Mouse (Mus musculus) midbrain, embryonic 12.5 days (tissue): ENCODE measurements at regions not wholly inside any gene's neighbourhood (a gene's known extent, or its start where the extent isn't known, plus 50 kb on each side); places are given as distances from the start of the nearest gene placed in this dataset.

Experiments
- ATAC-seq: fragments of 200-750 bp; cut with Nextera tagmentation; 2 replicates; pipeline ENCODE4 v1.8.0; 2017; ENCODE audit warnings: low read depth, moderate TSS enrichment, moderate library complexity; ENCODE audit not compliant: low FRiP score
- H3K27ac ChIP-seq: fragments of 300-500 bp; sonication (generic); replicated peaks from 2 replicates; pipeline ENCODE4 v1.5.1; 2016; ENCODE audit warnings: mild to moderate bottlenecking
- H3K27me3 ChIP-seq: fragments of 300-500 bp; sonication (generic); 2 replicates; pipeline ENCODE4 v1.6.1; 2016; ENCODE audit warnings: mild to moderate bottlenecking
- H3K36me3 ChIP-seq: fragments of 300-500 bp; sonication (generic); 2 replicates; pipeline ENCODE4 v1.6.1; 2016
- H3K4me1 ChIP-seq: fragments of 300-500 bp; sonication (generic); 2 replicates; pipeline ENCODE4 v1.6.1; 2016
- H3K4me2 ChIP-seq: fragments of 300-500 bp; sonication (generic); replicated peaks from 2 replicates; pipeline ENCODE4 v1.6.1; 2016; ENCODE audit warnings: mild to moderate bottlenecking, moderate library complexity
- H3K4me3 ChIP-seq: fragments of 300-500 bp; sonication (generic); 2 replicates; pipeline ENCODE4 v1.5.1; 2016; ENCODE audit warnings: mild to moderate bottlenecking
- H3K9ac ChIP-seq: fragments of 300-500 bp; sonication (generic); replicated peaks from 2 replicates; pipeline ENCODE4 v1.6.1; 2016; ENCODE audit warnings: mild to moderate bottlenecking, moderate library complexity
- H3K9me3 ChIP-seq: fragments of 300-500 bp; sonication (generic); 2 replicates; pipeline ENCODE4 v1.6.1; 2016; ENCODE audit warnings: mild to moderate bottlenecking
- WGBS: fragments of 180-500 bp; shearing (Covaris S2); methylation state at CpG from one replicate; pipeline ENCODE4 v1.1.7; 2016; 5-methylcytosine and 5-hydroxymethylcytosine counted together

DNA sequence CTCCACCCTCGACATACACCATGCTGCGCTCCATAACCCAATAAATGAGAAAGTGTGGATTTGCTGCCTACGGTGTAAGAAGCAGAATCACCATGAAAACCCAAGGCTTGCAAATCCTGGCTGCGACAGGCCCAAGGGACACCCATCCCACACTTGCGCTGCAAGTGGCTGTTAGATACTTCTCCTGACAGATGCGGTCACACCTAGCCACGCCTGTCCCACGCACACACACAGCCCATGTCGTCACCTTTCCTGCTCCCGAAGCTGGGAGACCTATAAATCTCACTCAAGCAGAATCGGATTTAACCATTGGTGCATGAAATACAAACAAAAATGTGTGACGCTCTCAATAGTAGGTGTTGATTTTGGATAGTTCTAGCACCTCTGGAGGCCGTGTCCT is 145.8 kb downstream of the Irs2 start:
- Histone ChIP-seq H3K9me3 (no peaks in the 10 kb centered on the region), H3K27me3 (0 out of 2 replicates have a peak, but pooled peaks cover 9% of the 10 kb centered on the region), H3K4me1 (peaks cover 14% of the 10 kb centered on the region), H3K4me2 (no peak overlapping the region), H3K9ac (no peak overlapping the region), H3K4me3 (no peak overlapping the region), H3K36me3 (no peaks in the 10 kb centered on the region), H3K27ac (no peak overlapping the region)
- no peak for ATAC-seq
- 87% methylated on average over 13 of the region's 13 CpGs for WGBS

GRCm38 (mm10) chr8:10860810-10861209 is 147.4 kb downstream of the Irs2 start:
- Histone ChIP-seq H3K9ac (no peak overlapping the region), H3K4me3 (no peak overlapping the region), H3K4me1 (peaks cover 18% of the 10 kb centered on the region), H3K4me2 (no peak overlapping the region), H3K27me3 (0 out of 2 replicates have a peak, but pooled peaks cover 9% of the 10 kb centered on the region), H3K36me3 (no peaks in the 10 kb centered on the region), H3K27ac (no peak overlapping the region), H3K9me3 (no peaks in the 10 kb centered on the region)
- WGBS: 88% methylated on average over 4 of the region's 4 CpGs
- ATAC-seq: no peak

GRCm38 (mm10) chr8:10857874-10858273 is 150.4 kb downstream of the Irs2 start:
- Histone ChIP-seq H3K9ac (no peak overlapping the region), H3K4me3 (no peak overlapping the region), H3K27ac (no peak overlapping the region), H3K9me3 (no peaks in the 10 kb centered on the region), H3K36me3 (no peaks in the 10 kb centered on the region), H3K4me2 (no peak overlapping the region), H3K27me3 (0 out of 2 replicates have a peak, but pooled peaks cover 9% of the 10 kb centered on the region), H3K4me1 (peaks cover 8% of the 10 kb centered on the region; the same call in 1 of the 2 replicates)
- 93% methylated on average over 3 of the region's 3 CpGs for WGBS
- ATAC-seq: no peak

GRCm38 (mm10) chr8:10856996-10857720 is 151.1 kb downstream of the Irs2 start:
- H3K9me3 ChIP-seq: no peaks in the 10 kb centered on the region
- H3K9ac ChIP-seq: no peak overlapping the region
- H3K36me3 ChIP-seq: no peaks in the 10 kb centered on the region
- no peak overlapping the region for H3K4me3 ChIP-seq
- ATAC-seq: no peak
- peaks cover 9% of the 10 kb centered on the region; the same call in 1 of the 2 replicates for H3K27me3 ChIP-seq
- H3K4me2 ChIP-seq: no peak overlapping the region
- 42% methylated on average over 15 of the region's 15 CpGs for WGBS
- no peak overlapping the region for H3K27ac ChIP-seq
- peaks cover 8% of the 10 kb centered on the region; the same call in 1 of the 2 replicates for H3K4me1 ChIP-seq

DNA sequence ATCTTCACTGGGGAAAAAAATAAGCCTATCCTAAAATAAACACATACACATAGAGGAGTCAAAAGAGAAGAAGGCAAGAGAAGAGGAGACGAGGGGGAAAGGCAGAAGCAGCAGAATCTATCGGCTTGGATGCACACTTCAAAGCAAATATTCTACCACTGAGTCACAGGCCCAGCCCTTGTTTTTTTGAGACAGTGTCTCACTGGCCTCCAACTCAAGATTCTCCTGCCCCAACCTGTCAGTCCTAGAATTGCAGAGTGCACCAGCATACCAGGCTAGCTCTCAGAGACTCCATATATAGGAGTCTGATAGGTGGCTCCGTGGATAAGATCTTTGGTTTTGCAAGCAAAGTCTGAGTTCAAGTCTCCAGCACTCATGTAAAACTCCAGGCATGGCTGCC is 152.6 kb downstream of the Irs2 start:
- no peak overlapping the region for H3K27ac ChIP-seq
- H3K4me2 ChIP-seq: no peak overlapping the region
- no peak overlapping the region for H3K9ac ChIP-seq
- no peaks in the 10 kb centered on the region for H3K9me3 ChIP-seq
- no peak for ATAC-seq
- H3K4me3 ChIP-seq: no peak overlapping the region
- no peaks in the 10 kb centered on the region; the same call in 1 of the 2 replicates for H3K27me3 ChIP-seq
- no peaks in the 10 kb centered on the region for H3K36me3 ChIP-seq
- WGBS: 93% methylated on average over 3 of the region's 3 CpGs
- peaks cover 8% of the 10 kb centered on the region; the same call in 1 of the 2 replicates for H3K4me1 ChIP-seq

- Histone ChIP-seq H3K4me1 (peaks cover 8% of the 10 kb centered on the region; the same call in 1 of the 2 replicates), H3K4me2 (no peak overlapping the region), H3K4me3 (no peak overlapping the region), H3K27ac (no peak overlapping the region), H3K36me3 (no peaks in the 10 kb centered on the region), H3K9ac (no peak overlapping the region), H3K27me3 (no peaks in the 10 kb centered on the region; the same call in 1 of the 2 replicates), H3K9me3 (no peaks in the 10 kb centered on the region)
- no peak for ATAC-seq
- WGBS: 79% methylated on average over 4 of the region's 4 CpGs
Measured at GRCm38 (mm10) chr8:10855131-10855530, 153.1 kb downstream of the Irs2 start.

DNA sequence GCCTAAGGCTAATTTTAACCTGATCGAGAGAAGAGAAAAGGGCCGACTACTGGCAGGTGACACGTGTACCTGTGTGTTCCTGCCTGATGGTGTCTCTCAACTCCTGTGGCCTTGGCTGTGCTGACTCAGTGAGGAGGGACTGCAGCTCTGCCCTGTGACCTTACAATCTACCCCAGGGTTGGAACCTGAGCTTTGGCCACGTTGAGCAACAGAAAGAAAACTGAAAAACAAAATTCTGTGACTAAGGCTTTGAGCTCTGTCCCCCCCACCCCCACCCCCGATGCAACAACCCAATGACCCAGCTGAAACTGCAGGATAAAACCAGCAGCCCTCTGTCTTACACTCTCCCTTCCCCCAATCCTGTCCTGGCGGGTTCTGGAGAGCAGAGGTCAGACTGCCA is 153.7 kb downstream of the Irs2 start:
- Histone ChIP-seq H3K36me3 (no peaks in the 10 kb centered on the region), H3K4me2 (no peak overlapping the region), H3K4me1 (peaks cover 8% of the 10 kb centered on the region; the same call in 1 of the 2 replicates), H3K27me3 (no peaks in the 10 kb centered on the region; the same call in 1 of the 2 replicates), H3K4me3 (no peak overlapping the region), H3K27ac (no peak overlapping the region), H3K9ac (no peak overlapping the region), H3K9me3 (no peaks in the 10 kb centered on the region)
- WGBS: 62% methylated on average over 6 of the region's 6 CpGs
- no peak for ATAC-seq

DNA sequence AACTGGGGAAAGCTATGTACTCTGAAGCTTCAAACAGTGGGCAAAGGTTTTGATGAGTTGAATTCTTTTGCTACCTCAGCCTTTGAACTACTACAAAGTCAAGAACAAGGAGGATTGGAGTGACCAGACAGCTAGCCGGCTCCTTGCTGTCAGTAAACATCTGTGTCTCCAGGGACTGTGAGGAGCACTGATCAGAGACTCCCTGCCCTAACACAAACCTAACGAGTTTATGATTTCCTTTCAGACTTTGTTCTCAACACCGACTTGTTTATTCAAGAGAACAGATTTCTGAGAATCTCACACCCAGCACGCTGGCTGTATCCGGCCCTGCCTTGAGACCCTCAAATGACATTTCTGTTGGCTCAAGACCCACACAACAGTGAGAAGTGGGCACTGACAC is 154.4 kb downstream of the Irs2 start:
- WGBS: 81% methylated on average over 5 of the region's 5 CpGs
- H3K9me3 ChIP-seq: no peaks in the 10 kb centered on the region
- no peak overlapping the region for H3K9ac ChIP-seq
- no peak overlapping the region for H3K27ac ChIP-seq
- no peak overlapping the region for H3K4me3 ChIP-seq
- no peaks in the 10 kb centered on the region for H3K36me3 ChIP-seq
- no peak for ATAC-seq
- peaks cover 8% of the 10 kb centered on the region; the same call in 1 of the 2 replicates for H3K4me1 ChIP-seq
- H3K4me2 ChIP-seq: no peak overlapping the region
- H3K27me3 ChIP-seq: no peaks in the 10 kb centered on the region; the same call in 1 of the 2 replicates

DNA sequence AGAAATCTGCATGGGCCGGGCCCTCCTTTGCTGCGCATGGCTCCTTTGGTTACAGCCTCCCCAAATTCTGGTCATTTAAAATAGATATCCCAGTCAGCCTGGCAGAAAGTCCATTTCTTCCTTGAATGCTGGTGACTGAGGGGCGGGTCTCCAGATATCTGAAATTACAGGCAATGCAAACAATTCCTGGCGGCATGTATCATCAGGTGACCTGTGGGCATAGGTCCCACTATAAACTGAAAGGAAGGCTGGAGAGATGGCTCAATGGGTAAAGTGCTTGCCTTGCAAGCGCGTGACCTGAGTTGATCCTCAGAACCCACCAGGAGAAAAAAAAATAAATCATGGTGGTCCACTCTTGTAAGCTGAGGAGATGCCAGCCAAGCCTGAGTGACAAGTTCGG is 158.3 kb downstream of the Irs2 start:
- 92% methylated on average over 7 of the region's 7 CpGs for WGBS
- ATAC-seq: no peak
- no peaks in the 10 kb centered on the region for H3K36me3 ChIP-seq

GRCm38 (mm10) chr8:10845607-10846006 is 162.7 kb downstream of the Irs2 start:
- Histone ChIP-seq H3K27me3 (0 out of 2 replicates have a peak, but pooled peaks cover 5% of the 10 kb centered on the region), H3K9ac (no peak overlapping the region), H3K9me3 (no peaks in the 10 kb centered on the region), H3K36me3 (no peaks in the 10 kb centered on the region), H3K27ac (no peak overlapping the region), H3K4me3 (no peak overlapping the region), H3K4me1 (no peaks in the 10 kb centered on the region), H3K4me2 (no peak overlapping the region)
- WGBS: 73% methylated on average over 6 of the region's 6 CpGs
- ATAC-seq: no peak

More for the DNA sequence above, 158.3 kb downstream of the Irs2 start:
- no peak overlapping the region for H3K27ac ChIP-seq
- H3K4me2 ChIP-seq: no peak overlapping the region
- H3K4me1 ChIP-seq: no peaks in the 10 kb centered on the region
- H3K27me3 ChIP-seq: no peaks in the 10 kb centered on the region; the same call in 1 of the 2 replicates
- H3K9ac ChIP-seq: no peak overlapping the region
- no peak overlapping the region for H3K4me3 ChIP-seq
- no peaks in the 10 kb centered on the region for H3K9me3 ChIP-seq

GRCm38 (mm10) chr8:10840853-10841531 is 167.3 kb downstream of the Irs2 start:
- Histone ChIP-seq H3K4me2 (no peak overlapping the region), H3K27ac (no peak overlapping the region)

DNA sequence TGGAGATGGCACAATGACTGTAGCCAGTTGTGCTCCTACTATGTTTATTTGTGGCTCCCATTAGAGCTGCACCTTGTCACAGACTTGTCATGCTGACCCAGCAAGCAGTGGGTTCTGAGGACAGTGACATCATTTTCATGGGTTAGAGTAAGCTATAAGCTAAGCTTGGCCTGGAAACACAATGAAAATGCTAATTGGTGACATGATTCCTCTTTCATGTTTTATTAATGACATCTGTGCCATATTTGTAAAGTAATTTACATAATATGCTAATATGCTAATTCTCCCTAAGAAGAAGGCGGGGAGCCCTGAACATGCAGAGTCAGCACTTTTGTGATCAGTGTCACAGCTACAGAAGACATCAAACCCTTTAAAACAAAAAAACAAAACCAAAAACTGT is 168.2 kb downstream of the Irs2 start:
- WGBS: 73% methylated on average over 1 of the region's 1 CpGs
- ATAC-seq: 0 out of 2 replicates have a peak, but pooled peaks have one; percentile 34
- Histone ChIP-seq H3K9me3 (no peaks in the 10 kb centered on the region), H3K4me3 (no peak overlapping the region), H3K27ac (no peak overlapping the region), H3K36me3 (no peaks in the 10 kb centered on the region), H3K4me1 (no peaks in the 10 kb centered on the region), H3K9ac (no peak overlapping the region), H3K4me2 (no peak overlapping the region), H3K27me3 (0 out of 2 replicates have a peak, but pooled peaks cover 5% of the 10 kb centered on the region)

More at GRCm38 (mm10) chr8:10840853-10841531, 167.3 kb downstream of the Irs2 start:
- no peak for ATAC-seq
- H3K4me1 ChIP-seq: no peaks in the 10 kb centered on the region
- H3K9me3 ChIP-seq: no peaks in the 10 kb centered on the region
- WGBS: 95% methylated on average over 12 of the region's 12 CpGs
- 0 out of 2 replicates have a peak, but pooled peaks cover 5% of the 10 kb centered on the region for H3K27me3 ChIP-seq
- H3K36me3 ChIP-seq: no peaks in the 10 kb centered on the region
- no peak overlapping the region for H3K9ac ChIP-seq
- no peak overlapping the region for H3K4me3 ChIP-seq
